Mouse (Mus musculus) ES-E14 (cell line): ENCODE data around the gene Cracr2b. TPM values are rescaled to one million over a fixed set of nuclear protein-coding genes. Genes with fewer than 3 reads are reported as not detected.
"Not testable (repeated sequence)": the region's sequence is repeated elsewhere in the genome, so short reads cannot be mapped to it uniquely, and the experiment has no call there.

Source experiments
- DNase-seq: peaks from one replicate; pipeline ENCODE4 v3.0.0-alpha.2; 2013; ENCODE audit warnings: low read depth, low spot score
- H3K27ac ChIP-seq: 2 replicates; pipeline ENCODE4 v1.5.1; 2012; ENCODE audit warnings: low read depth, mild to moderate bottlenecking, low read length, moderate library complexity, mixed read lengths; ENCODE audit not compliant: poor library complexity, insufficient read depth, severe bottlenecking
- H3K36me3 ChIP-seq: 2 replicates; pipeline ENCODE4 v1.6.1; 2012; ENCODE audit warnings: mild to moderate bottlenecking, low read length, moderate library complexity, mixed read lengths; ENCODE audit not compliant: control insufficient read depth, poor library complexity, insufficient read depth, severe bottlenecking
- H3K4me1 ChIP-seq, 2 experiments: fragments of 150-350 bp in 1 of 2; sonication (generic) in 1 of 2; 2 replicates each; pipeline ENCODE4 v1.6.1; 2012; ENCODE audit warnings: low read length in 2 of 2, mild to moderate bottlenecking in 1 of 2, mixed read lengths in 1 of 2; ENCODE audit not compliant: control insufficient read depth in 2 of 2, insufficient read depth in 2 of 2, poor library complexity in 1 of 2
- H3K4me3 ChIP-seq, 2 experiments: fragments of 150-350 bp in 1 of 2; sonication (generic) in 1 of 2; 2 replicates each; pipeline ENCODE4 v1.5.1; 2012; ENCODE audit warnings: low read length in 2 of 2, low read depth in 1 of 2, mild to moderate bottlenecking in 1 of 2, mixed read lengths in 1 of 2; ENCODE audit not compliant: insufficient read depth in 1 of 2, poor library complexity in 1 of 2, severe bottlenecking in 1 of 2
- H3K9ac ChIP-seq: 2 replicates; pipeline ENCODE4 v1.6.1; 2012; ENCODE audit warnings: low read depth, mild to moderate bottlenecking, low read length, mixed read lengths; ENCODE audit not compliant: poor library complexity, insufficient read depth, severe bottlenecking
- H3K9me3 ChIP-seq: fragments of 150-350 bp; sonication (generic); 2 replicates; pipeline ENCODE4 v1.6.1; 2012; ENCODE audit warnings: low read depth, mild to moderate bottlenecking, low read length; ENCODE audit not compliant: control insufficient read depth, insufficient read depth
- CHD2 ChIP-seq: IDR thresholded peaks from 2 replicates; pipeline ENCODE4 v1.6.1; 2014; ENCODE audit warnings: mild to moderate bottlenecking, low read depth, low read length, inconsistent platforms
- HCFC1 ChIP-seq: IDR thresholded peaks from 2 replicates; pipeline ENCODE4 v1.6.1; 2012; ENCODE audit warnings: low read length, inconsistent platforms, borderline replicate concordance; ENCODE audit not compliant: insufficient read depth
- MAFK ChIP-seq: IDR thresholded peaks from 2 replicates; pipeline ENCODE4 v1.6.1; 2014; ENCODE audit warnings: mild to moderate bottlenecking, low read depth, low read length, inconsistent platforms; ENCODE audit not compliant: insufficient read depth
- ZC3H11A ChIP-seq: IDR thresholded peaks from 2 replicates; pipeline ENCODE4 v1.6.1; 2012; ENCODE audit warnings: low read depth, mild to moderate bottlenecking, inconsistent platforms, low read length, borderline replicate concordance
- ZNF384 ChIP-seq: IDR thresholded peaks from 2 replicates; pipeline ENCODE4 v1.6.1; 2012; ENCODE audit warnings: low read depth, low read length, inconsistent platforms
- in situ Hi-C, 2 experiments: fragments of 600-800 bp; cut with MboI; formaldehyde crosslinking; loops; one replicate each; pipeline ENCODE4 v1.15.1; 2025; ENCODE audit warnings: low sequenced_read_pairs in 2 of 2, inconsistent platforms in 1 of 2; ENCODE audit not compliant: unreplicated experiment in 2 of 2
- total RNA-seq: library from RNA; depleted of rRNA; stranded (reverse); fragments of 300-350 nt; gene quantifications from 2 replicates; pipeline ENCODE4 v1.2.3, GENCODE M21; 2012

Cracr2b gene
- total RNA-seq, 1 experiment, result 5.8 TPM

DNA sequence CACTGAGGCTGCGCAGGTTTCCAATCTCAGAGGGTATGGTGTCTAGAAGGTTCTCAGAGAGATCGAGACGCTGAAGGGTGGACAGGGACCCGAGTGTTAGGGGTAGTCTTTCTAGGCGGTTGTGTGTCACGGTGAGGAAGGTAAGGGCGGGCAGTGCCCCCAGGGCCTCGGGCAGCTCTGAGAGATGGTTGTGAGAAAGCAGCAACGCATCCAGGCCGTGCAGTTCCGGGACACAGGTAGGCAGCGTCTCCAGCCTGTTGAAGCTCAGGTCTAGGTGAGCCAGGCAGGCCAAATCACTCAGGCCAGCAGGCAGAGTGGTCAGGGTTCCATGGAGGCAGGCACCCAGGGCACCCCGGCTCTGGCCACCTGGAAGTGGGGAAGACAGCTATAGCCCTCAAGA, 18.7 kb upstream of the Cracr2b start:
- Histone ChIP-seq H3K27ac (no peak overlapping the region), H3K9ac (peak overlapping the region; percentile 83; the same call in 1 of the 2 replicates), H3K36me3 (peaks cover 48% of the 10 kb centered on the region), H3K4me3 (peak overlapping the region; percentile 61 to 89), H3K9me3 (no peaks in the 10 kb centered on the region), H3K4me1 (peaks cover 0 to 15% of the 10 kb centered on the region in 2 experiments; a peak in 2 of 4 replicates)
- in situ Hi-C loops, result no loop called here
- TF ChIP-seq MAFK, result no peak
- no peak for TF ChIP-seq CHD2
- no peak for TF ChIP-seq ZNF384
- TF ChIP-seq ZC3H11A, result no peak
- TF ChIP-seq HCFC1, result no peak
- no peak for DNase-seq

- Histone ChIP-seq H3K27ac (peak overlapping the region; percentile 14), H3K4me1 (peaks cover 0 to 15% of the 10 kb centered on the region in 2 experiments; a peak in 2 of 4 replicates), H3K4me3 (peak overlapping the region; percentile 61 to 89), H3K36me3 (peaks cover 47% of the 10 kb centered on the region), H3K9me3 (no peaks in the 10 kb centered on the region), H3K9ac (peak overlapping the region; percentile 83)
- DNase-seq, result no peak
- TF ChIP-seq ZNF384, result no peak
- TF ChIP-seq ZC3H11A, result no peak
- TF ChIP-seq HCFC1, result no peak
- TF ChIP-seq MAFK, result no peak
- TF ChIP-seq CHD2, result no peak
- in situ Hi-C loops, result no loop called here
These were observed 17.6 kb upstream of the Cracr2b start for GRCm38 (mm10) chr7:141443081-141443821.

DNA sequence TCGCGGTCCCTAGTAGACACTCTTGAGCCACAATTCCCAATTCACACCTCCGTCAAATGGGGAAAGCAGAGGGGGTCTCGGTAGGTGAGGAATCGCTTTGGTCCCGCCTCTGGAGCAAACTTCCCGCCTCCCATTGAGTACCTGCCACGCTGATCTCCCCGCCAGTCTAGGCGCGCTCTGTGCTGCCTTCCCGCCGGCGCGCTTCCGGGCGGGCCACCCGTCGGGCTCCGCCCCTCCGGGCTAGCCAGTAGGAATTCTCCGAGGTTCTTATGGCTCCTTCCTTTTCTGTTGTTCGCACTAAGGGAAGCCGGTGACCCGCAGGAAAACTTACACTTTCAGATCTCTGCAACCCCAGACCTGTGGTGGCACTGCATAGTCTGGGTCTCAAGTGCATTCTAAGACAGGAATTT, 17.1 kb upstream of the Cracr2b start, which contains the start of gene Pidd1:
Gene Pidd1 (minus strand): TSS at position 198 of the 410 bp plus-strand sequence.
- in situ Hi-C loops, result no loop called here

DNA sequence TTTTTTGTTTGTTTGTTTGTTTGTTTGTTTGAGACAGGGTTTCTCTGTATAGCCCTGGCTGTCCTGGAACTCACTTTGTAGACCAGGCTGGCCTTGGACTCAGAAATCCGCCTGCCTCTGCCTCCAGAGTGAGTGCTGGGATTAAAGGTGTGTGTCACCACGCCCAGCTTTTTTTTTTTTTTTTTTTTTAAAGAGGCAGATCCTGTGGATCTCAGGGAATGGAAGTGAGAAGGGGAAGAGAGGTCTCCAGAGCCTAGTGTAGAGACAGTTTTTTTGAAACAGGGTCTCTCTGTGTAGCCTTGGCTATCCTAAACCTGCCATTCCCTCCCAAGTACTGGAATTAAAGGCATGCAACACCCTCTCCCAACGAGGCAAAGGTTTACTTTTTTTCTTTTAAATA, 14.5 kb upstream of the Cracr2b start:
- H3K27ac ChIP-seq, in situ Hi-C loops, H3K9me3 ChIP-seq, DNase-seq: not testable (repeated sequence)
- H3K4me1 ChIP-seq, result peaks cover 0 to 16% of the 10 kb centered on the region in 2 experiments; a peak in 2 of 4 replicates
- peak overlapping the region in 1 of 2 experiments; percentile 93; a peak in 3 of 4 replicates for H3K4me3 ChIP-seq
- H3K36me3 ChIP-seq, result peaks cover 44% of the 10 kb centered on the region
- H3K9ac ChIP-seq, result peak overlapping the region; percentile 73; the same call in 1 of the 2 replicates
- TF ChIP-seq ZNF384, result peak; percentile 92

More for the DNA sequence above, 17.1 kb upstream of the Cracr2b start, which contains the start of gene Pidd1:
- peak; percentile 83 for DNase-seq
- peak within 1 kb of the TSS; percentile 14 for H3K27ac ChIP-seq
- peaks cover 0 to 15% of the 10 kb centered on the region in 2 experiments; a peak in 2 of 4 replicates for H3K4me1 ChIP-seq
- H3K4me3 ChIP-seq, result peak within 1 kb of the TSS; percentile 61 to 89
- no peaks in the 10 kb centered on the region for H3K9me3 ChIP-seq
- peak within 1 kb of the TSS; percentile 83 for H3K9ac ChIP-seq
- peaks cover 47% of the 10 kb centered on the region for H3K36me3 ChIP-seq
- TF ChIP-seq MAFK (no peak), CHD2 (no peak), HCFC1 (peak; percentile 56; the same call in 1 of the 2 replicates), ZNF384 (no peak)
